Mouse (Mus musculus) ES-E14 (cell line): ENCODE data around the gene Kirrel3. TPM values are rescaled to one million over a fixed set of nuclear protein-coding genes. Genes with fewer than 3 reads are reported as not detected.

Experiments used
- DNase-seq: peaks from one replicate; pipeline ENCODE4 v3.0.0-alpha.2; 2013; ENCODE audit warnings: low read depth, low spot score
- H3K27ac ChIP-seq: 2 replicates; pipeline ENCODE4 v1.5.1; 2012; ENCODE audit warnings: low read depth, mild to moderate bottlenecking, low read length, moderate library complexity, mixed read lengths; ENCODE audit not compliant: poor library complexity, insufficient read depth, severe bottlenecking
- H3K36me3 ChIP-seq: 2 replicates; pipeline ENCODE4 v1.6.1; 2012; ENCODE audit warnings: mild to moderate bottlenecking, low read length, moderate library complexity, mixed read lengths; ENCODE audit not compliant: control insufficient read depth, poor library complexity, insufficient read depth, severe bottlenecking
- H3K4me1 ChIP-seq, 2 experiments: fragments of 150-350 bp in 1 of 2; sonication (generic) in 1 of 2; 2 replicates each; pipeline ENCODE4 v1.6.1; 2012; ENCODE audit warnings: low read length in 2 of 2, mild to moderate bottlenecking in 1 of 2, mixed read lengths in 1 of 2; ENCODE audit not compliant: control insufficient read depth in 2 of 2, insufficient read depth in 2 of 2, poor library complexity in 1 of 2
- H3K4me3 ChIP-seq, 2 experiments: fragments of 150-350 bp in 1 of 2; sonication (generic) in 1 of 2; 2 replicates each; pipeline ENCODE4 v1.5.1; 2012; ENCODE audit warnings: low read length in 2 of 2, low read depth in 1 of 2, mild to moderate bottlenecking in 1 of 2, mixed read lengths in 1 of 2; ENCODE audit not compliant: insufficient read depth in 1 of 2, poor library complexity in 1 of 2, severe bottlenecking in 1 of 2
- H3K9ac ChIP-seq: 2 replicates; pipeline ENCODE4 v1.6.1; 2012; ENCODE audit warnings: low read depth, mild to moderate bottlenecking, low read length, mixed read lengths; ENCODE audit not compliant: poor library complexity, insufficient read depth, severe bottlenecking
- H3K9me3 ChIP-seq: fragments of 150-350 bp; sonication (generic); 2 replicates; pipeline ENCODE4 v1.6.1; 2012; ENCODE audit warnings: low read depth, mild to moderate bottlenecking, low read length; ENCODE audit not compliant: control insufficient read depth, insufficient read depth
- CHD2 ChIP-seq: IDR thresholded peaks from 2 replicates; pipeline ENCODE4 v1.6.1; 2014; ENCODE audit warnings: mild to moderate bottlenecking, low read depth, low read length, inconsistent platforms
- HCFC1 ChIP-seq: IDR thresholded peaks from 2 replicates; pipeline ENCODE4 v1.6.1; 2012; ENCODE audit warnings: low read length, inconsistent platforms, borderline replicate concordance; ENCODE audit not compliant: insufficient read depth
- MAFK ChIP-seq: IDR thresholded peaks from 2 replicates; pipeline ENCODE4 v1.6.1; 2014; ENCODE audit warnings: mild to moderate bottlenecking, low read depth, low read length, inconsistent platforms; ENCODE audit not compliant: insufficient read depth
- ZC3H11A ChIP-seq: IDR thresholded peaks from 2 replicates; pipeline ENCODE4 v1.6.1; 2012; ENCODE audit warnings: low read depth, mild to moderate bottlenecking, inconsistent platforms, low read length, borderline replicate concordance
- ZNF384 ChIP-seq: IDR thresholded peaks from 2 replicates; pipeline ENCODE4 v1.6.1; 2012; ENCODE audit warnings: low read depth, low read length, inconsistent platforms
- in situ Hi-C, 2 experiments: fragments of 600-800 bp; cut with MboI; formaldehyde crosslinking; loops; one replicate each; pipeline ENCODE4 v1.15.1; 2025; ENCODE audit warnings: low sequenced_read_pairs in 2 of 2, inconsistent platforms in 1 of 2; ENCODE audit not compliant: unreplicated experiment in 2 of 2
- total RNA-seq: library from RNA; depleted of rRNA; stranded (reverse); fragments of 300-350 nt; gene quantifications from 2 replicates; pipeline ENCODE4 v1.2.3, GENCODE M21; 2012

Kirrel3 gene
- total RNA-seq, 1 experiment = 0.67 TPM

DNA sequence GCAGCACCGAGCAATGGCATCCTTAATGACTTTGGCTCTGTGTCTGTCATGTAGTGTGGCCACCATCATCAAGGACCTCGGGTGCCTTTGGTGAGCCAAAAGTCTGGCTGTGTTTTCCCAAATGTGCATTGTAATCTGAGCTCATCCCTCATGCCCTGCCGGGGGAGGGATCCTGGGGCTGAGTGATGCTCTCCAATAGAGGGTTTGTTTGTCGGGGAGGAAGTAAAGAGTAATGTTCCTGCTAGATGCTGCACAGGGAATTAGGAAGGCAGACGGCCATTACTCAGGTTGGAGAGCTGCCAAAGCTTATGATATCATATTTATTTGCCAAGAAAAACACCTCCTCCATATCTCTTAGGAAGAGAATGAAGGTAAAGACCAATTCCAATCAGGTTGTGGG is 401.1 kb downstream of the Kirrel3 start:
- TF ChIP-seq MAFK = no peak
- TF ChIP-seq ZC3H11A = no peak
- TF ChIP-seq CHD2 = no peak
- no peak for TF ChIP-seq ZNF384
- TF ChIP-seq HCFC1 = no peak

GRCm38 (mm10) chr9:34887196-34887595 is 401.5 kb downstream of the Kirrel3 start:
- no peak for DNase-seq
- no peak overlapping the region for H3K4me3 ChIP-seq
- H3K9me3 ChIP-seq = no peaks in the 10 kb centered on the region
- no peaks in the 10 kb centered on the region for H3K4me1 ChIP-seq
- in situ Hi-C loops = no loop called here
- no peak overlapping the region for H3K27ac ChIP-seq
- no peaks in the 10 kb centered on the region for H3K36me3 ChIP-seq
- TF ChIP-seq CHD2 (no peak), MAFK (no peak), HCFC1 (no peak), ZNF384 (no peak), ZC3H11A (no peak)
- H3K9ac ChIP-seq = no peak overlapping the region

More for the DNA sequence above, 401.1 kb downstream of the Kirrel3 start:
- in situ Hi-C loops = no loop called here
- H3K9me3 ChIP-seq = no peaks in the 10 kb centered on the region
- no peak overlapping the region for H3K4me3 ChIP-seq
- no peaks in the 10 kb centered on the region for H3K4me1 ChIP-seq
- H3K27ac ChIP-seq = no peak overlapping the region
- H3K9ac ChIP-seq = no peak overlapping the region
- no peak for DNase-seq
- no peaks in the 10 kb centered on the region for H3K36me3 ChIP-seq

- no peak overlapping the region for H3K27ac ChIP-seq
- no peak for DNase-seq
- no peaks in the 10 kb centered on the region for H3K9me3 ChIP-seq
- TF ChIP-seq HCFC1 (no peak), CHD2 (no peak), MAFK (no peak), ZC3H11A (no peak)
- no peak overlapping the region for H3K9ac ChIP-seq
- no peaks in the 10 kb centered on the region for H3K4me1 ChIP-seq
- H3K4me3 ChIP-seq = no peak overlapping the region
- in situ Hi-C loops = no loop called here
- no peaks in the 10 kb centered on the region for H3K36me3 ChIP-seq
Observed at GRCm38 (mm10) chr9:34888298-34888697, 402.6 kb downstream of the Kirrel3 start.

DNA sequence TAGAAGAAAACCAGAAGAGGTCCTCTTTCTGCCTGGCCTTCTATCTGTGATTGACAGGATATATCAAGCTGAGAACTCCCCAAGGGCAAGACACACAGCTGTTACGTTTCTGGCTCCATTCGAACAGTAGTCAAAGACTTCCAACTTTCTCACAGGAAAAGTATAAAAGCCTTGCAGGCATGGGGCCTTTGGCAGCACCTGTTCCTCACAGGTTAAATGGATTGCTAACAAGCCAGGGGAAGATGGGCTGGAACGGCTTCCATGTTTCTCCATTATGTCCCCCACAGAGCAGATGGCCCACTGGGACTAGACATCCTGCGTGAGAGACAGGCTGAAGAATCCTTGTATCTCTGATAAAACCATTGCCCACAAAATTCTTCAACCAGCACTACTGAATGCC is 415.5 kb downstream of the Kirrel3 start:
- Histone ChIP-seq H3K4me1 (peaks cover 0 to 2% of the 10 kb centered on the region in 2 experiments; a peak in 1 of 4 replicates), H3K36me3 (no peaks in the 10 kb centered on the region), H3K4me3 (no peak overlapping the region), H3K9ac (no peak overlapping the region), H3K27ac (no peak overlapping the region), H3K9me3 (no peaks in the 10 kb centered on the region)
- DNase-seq = no peak
- in situ Hi-C loops = no loop called here
- no peak for TF ChIP-seq ZC3H11A
- TF ChIP-seq ZNF384 = no peak
- no peak for TF ChIP-seq MAFK
- no peak for TF ChIP-seq HCFC1
- TF ChIP-seq CHD2 = no peak

DNA sequence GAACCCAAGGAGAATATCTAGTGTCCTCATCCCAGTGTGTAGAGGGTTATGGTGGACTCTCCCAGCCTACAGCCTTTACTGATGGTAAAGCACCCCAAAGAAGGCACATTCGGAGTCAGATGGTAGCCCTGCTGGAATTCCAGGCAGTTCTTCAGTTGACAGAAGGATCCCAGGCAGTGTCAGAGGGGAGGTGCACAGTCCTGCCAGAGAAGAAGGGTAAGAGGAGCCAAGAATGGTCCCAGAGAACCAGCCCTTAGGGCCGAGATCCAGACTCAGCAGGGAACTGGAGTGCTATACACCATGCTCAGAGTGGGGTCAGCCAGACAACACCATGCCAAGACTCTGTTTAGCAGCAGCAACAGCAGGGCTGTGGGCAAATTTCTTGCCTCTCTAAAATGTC is 416.2 kb downstream of the Kirrel3 start:
- H3K4me3 ChIP-seq = no peak overlapping the region
- H3K4me1 ChIP-seq = peaks cover 0 to 2% of the 10 kb centered on the region in 2 experiments; a peak in 1 of 4 replicates
- H3K9ac ChIP-seq = no peak overlapping the region
- TF ChIP-seq HCFC1 (no peak), ZNF384 (no peak), ZC3H11A (no peak), CHD2 (no peak), MAFK (no peak)
- no peak for DNase-seq
- H3K27ac ChIP-seq = no peak overlapping the region
- H3K36me3 ChIP-seq = no peaks in the 10 kb centered on the region
- H3K9me3 ChIP-seq = no peaks in the 10 kb centered on the region
- in situ Hi-C loops = no loop called here
